Mouse (Mus musculus) intestine, postnatal 0 days (tissue): Measurements from ENCODE around the gene Sox15. TPM values are rescaled to one million over a fixed set of nuclear protein-coding genes. Genes with fewer than 3 reads are reported as not detected.

Experiments
- ATAC-seq: fragments of 200-750 bp; cut with Nextera tagmentation; 2 replicates; pipeline ENCODE4 v1.8.0; 2017; ENCODE audit warnings: mild to moderate bottlenecking, moderate TSS enrichment, moderate library complexity
- H3K27ac ChIP-seq: fragments of 300-500 bp; sonication (generic); 2 replicates; pipeline ENCODE4 v1.5.1; 2014; ENCODE audit warnings: mild to moderate bottlenecking, low read depth, low read length, moderate library complexity
- H3K27me3 ChIP-seq: fragments of 300-500 bp; sonication (generic); replicated peaks from 2 replicates; pipeline ENCODE4 v1.6.1; 2014; ENCODE audit warnings: low read length, mixed read lengths; ENCODE audit not compliant: control insufficient read depth, insufficient read depth
- H3K36me3 ChIP-seq: fragments of 300-500 bp; sonication (generic); 2 replicates; pipeline ENCODE4 v1.6.1; 2014; ENCODE audit warnings: mild to moderate bottlenecking, moderate library complexity; ENCODE audit not compliant: control insufficient read depth, insufficient read depth
- H3K4me1 ChIP-seq: fragments of 300-500 bp; sonication (generic); replicated peaks from 2 replicates; pipeline ENCODE4 v1.6.1; 2014; ENCODE audit warnings: antibody characterized with exemption, low read length, mixed read lengths; ENCODE audit not compliant: control insufficient read depth, insufficient read depth
- H3K4me2 ChIP-seq: fragments of 300-500 bp; sonication (generic); replicated peaks from 2 replicates; pipeline ENCODE4 v1.6.1; 2014; ENCODE audit warnings: low read depth, mild to moderate bottlenecking, moderate library complexity
- H3K4me3 ChIP-seq: fragments of 300-500 bp; sonication (generic); 2 replicates; pipeline ENCODE4 v1.5.1; 2014; ENCODE audit warnings: low read depth, low read length
- H3K9ac ChIP-seq: fragments of 300-500 bp; sonication (generic); 2 replicates; pipeline ENCODE4 v1.6.1; 2014; ENCODE audit warnings: mild to moderate bottlenecking, low read depth, low read length
- H3K9me3 ChIP-seq: fragments of 300-500 bp; sonication (generic); 2 replicates; pipeline ENCODE4 v1.6.1; 2016; ENCODE audit warnings: mixed run types; ENCODE audit not compliant: control insufficient read depth
- CTCF ChIP-seq: sonication (generic); IDR thresholded peaks from 2 replicates; pipeline ENCODE4 v1.5.1; 2016; ENCODE audit warnings: low read depth, mild to moderate bottlenecking, control low read depth, antibody characterized with exemption, moderate library complexity
- WGBS: fragments of 180-500 bp; shearing (Covaris S2); extraction: QIAGEN DNeasy Blood & Tissue Kit; methylation state at CpG from one replicate; pipeline ENCODE4 v1.1.7; 2014; 5-methylcytosine and 5-hydroxymethylcytosine counted together
- polyA plus RNA-seq: library from polyadenylated mRNA; unstranded; fragments of >200 nt; fragmentation: Nextera tagmentation; extraction: Ambion mirVana; gene quantifications from 2 replicates; pipeline ENCODE4 v1.2.1, GENCODE M21; 2015

Gene Sox15
- polyA plus RNA-seq, 1 experiment from 2014 or later, result not detected

DNA sequence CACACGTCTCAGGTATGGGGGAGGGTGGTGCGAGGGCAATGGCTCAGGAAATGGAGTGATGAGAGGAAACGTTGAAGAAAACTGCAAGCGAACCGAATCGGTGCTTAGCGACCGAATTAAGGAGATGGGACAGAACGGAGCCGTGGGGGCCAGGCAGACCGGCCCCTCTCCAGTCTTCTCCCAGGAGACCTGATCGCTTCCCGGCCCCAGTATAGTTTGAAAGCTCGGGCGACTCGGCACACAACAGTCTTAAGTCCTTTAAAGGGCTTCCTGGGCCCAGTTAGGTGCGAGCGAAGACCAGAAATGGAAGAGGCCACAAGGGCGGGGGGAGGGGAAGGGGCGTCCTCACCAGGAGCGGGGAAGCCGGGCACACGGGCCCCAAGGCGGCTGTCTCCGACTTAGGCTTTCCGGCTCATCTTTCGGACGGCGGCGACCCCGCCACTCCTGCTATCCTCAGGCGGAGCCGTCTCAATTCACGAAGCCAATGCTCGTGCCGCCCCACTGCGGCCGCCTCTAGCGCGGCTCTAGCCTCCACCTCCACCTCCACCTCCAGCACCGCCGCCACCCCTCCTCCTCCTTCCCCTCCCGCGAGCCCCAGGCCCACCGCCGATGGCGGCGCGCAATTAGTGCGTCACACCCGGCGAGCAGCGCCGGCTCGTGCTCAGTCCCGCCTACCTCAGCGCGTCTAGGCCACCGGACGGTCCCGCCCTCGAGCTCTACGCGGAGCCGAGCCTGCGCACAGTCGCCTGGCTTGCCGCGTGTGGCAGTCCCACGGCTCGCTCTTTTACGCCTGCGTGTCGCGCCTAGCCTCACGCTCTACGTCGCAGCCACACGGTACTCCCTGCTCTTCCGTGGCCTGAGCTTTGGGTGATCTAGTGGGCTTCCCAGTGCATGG is 26.4 kb downstream of the Sox15 start, which contains the start of gene Senp3:
Gene Senp3, minus strand, starts transcription at position 771 of the 895 bp plus-strand sequence.
- H3K9me3 ChIP-seq, result no peaks in the 10 kb centered on the region
- H3K4me1 ChIP-seq, result peaks cover 12% of the 10 kb centered on the region
- TF ChIP-seq CTCF, result no peak
- peaks cover 22% of the 10 kb centered on the region for H3K36me3 ChIP-seq
- peak within 1 kb of the TSS; percentile 92 for H3K4me3 ChIP-seq
- under 1% methylated on average over 77 of the region's 80 CpGs for whole genome bisulfite sequencing
- H3K27ac ChIP-seq, result peak within 1 kb of the TSS; percentile 91
- no peaks in the 10 kb centered on the region for H3K27me3 ChIP-seq
- H3K4me2 ChIP-seq, result peak within 1 kb of the TSS; percentile 82
- H3K9ac ChIP-seq, result peak within 1 kb of the TSS; percentile 82
- peak; percentile 88 for ATAC-seq

DNA sequence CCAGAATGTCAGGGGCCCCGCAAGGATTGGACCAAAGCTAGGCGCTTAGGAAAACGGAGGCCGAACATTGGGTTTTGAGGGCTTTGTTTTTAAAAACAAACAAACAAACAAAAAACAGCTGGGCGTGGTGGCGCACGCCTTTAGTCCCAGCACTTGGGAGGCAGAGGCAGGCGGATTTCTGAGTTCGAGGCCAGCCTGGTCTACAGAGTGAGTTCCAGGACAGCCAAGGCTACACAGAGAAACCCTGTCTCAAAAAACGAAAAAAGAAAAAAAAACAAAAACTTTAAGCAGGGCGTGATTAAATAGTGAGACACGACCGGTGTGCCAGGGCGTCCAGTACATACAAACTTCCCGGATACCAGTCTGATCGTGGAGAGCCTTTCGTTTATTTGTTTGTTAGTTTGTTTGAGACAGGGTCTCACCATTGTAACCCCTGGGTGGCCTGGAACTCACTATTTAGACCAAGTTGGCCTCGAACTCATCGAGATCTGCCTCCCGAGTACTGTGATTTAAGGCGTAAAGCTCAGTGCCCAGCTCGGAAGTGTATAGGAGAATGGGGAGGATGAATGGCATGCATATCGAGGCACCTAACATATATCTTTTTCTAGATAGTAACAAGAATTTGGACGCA is 27.2 kb downstream of the Sox15 start:
- H3K4me2 ChIP-seq, result peak overlapping the region; percentile 82
- ATAC-seq, result no peak
- WGBS, result 19% methylated on average over 24 of the region's 24 CpGs

DNA sequence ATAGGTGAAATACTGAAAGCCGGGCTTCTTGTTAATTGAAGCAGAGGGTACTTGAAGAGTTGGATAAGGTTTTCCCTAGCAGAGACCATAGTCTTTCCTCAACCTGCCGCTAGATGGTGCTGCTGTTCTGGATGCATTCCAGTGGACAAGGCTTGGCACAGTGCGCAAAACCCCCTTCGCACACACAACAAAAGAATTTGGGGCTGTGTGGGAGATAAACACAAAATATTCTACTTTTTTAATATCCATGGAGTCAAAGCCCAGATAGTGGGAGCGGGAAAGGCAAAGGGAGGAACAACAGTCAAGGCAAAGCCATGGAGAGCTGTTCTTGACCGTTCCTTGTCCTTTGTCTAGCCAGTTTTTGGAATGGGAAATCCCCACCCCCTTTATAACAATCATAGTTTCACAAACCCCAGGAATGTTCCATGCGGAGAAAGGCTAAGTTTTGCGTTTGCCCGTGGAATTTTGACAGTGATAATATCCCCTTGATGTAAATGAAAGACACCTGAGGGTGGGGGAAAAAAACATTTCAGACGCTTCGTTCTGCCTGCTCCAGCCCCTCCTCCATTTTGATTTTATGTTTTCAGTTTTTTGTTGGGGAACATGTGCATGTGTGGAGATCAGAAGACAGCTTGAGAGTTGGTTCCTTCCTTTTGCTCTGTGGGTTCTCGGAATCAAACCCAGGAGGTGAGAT is 27.9 kb downstream of the Sox15 start:
- no peaks in the 10 kb centered on the region for H3K27me3 ChIP-seq
- H3K9ac ChIP-seq, result no peak overlapping the region
- H3K9me3 ChIP-seq, result no peaks in the 10 kb centered on the region
- TF ChIP-seq CTCF, result peak; percentile 97
- no peak for ATAC-seq
- H3K36me3 ChIP-seq, result peaks cover 7% of the 10 kb centered on the region
- peak overlapping the region; percentile 82 for H3K4me2 ChIP-seq
- H3K4me3 ChIP-seq, result no peak overlapping the region
- peaks cover 12% of the 10 kb centered on the region for H3K4me1 ChIP-seq
- peak overlapping the region; percentile 89 for H3K27ac ChIP-seq
- 23% methylated on average over 12 of the region's 12 CpGs for WGBS

More for the DNA sequence above, 27.2 kb downstream of the Sox15 start:
- Histone ChIP-seq H3K27me3 (no peaks in the 10 kb centered on the region), H3K36me3 (peaks cover 14% of the 10 kb centered on the region), H3K9ac (peak overlapping the region; percentile 37; the same call in 1 of the 2 replicates), H3K4me3 (peak overlapping the region; percentile 92), H3K4me1 (peaks cover 12% of the 10 kb centered on the region), H3K9me3 (no peaks in the 10 kb centered on the region), H3K27ac (peak overlapping the region; percentile 91)
- no peak for TF ChIP-seq CTCF

DNA sequence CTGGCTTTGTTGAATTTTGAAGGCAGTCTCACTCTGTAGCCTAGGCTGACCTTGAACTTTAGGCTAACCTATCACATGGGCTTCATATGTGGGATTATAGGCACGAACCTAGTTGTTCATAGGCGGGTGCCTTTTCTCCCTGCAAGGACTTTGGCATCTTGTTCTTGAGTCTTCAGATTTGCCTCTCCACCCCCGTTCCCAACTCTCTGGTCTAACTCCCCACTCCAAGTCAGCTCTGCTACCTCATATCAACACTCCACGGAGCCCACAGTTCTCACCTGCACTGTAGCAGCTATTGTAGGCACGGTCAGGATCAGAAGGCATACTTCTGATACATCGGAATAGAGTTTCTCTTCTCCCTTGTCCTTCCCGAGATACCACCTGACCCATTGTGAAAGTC is 28.5 kb downstream of the Sox15 start:
- Histone ChIP-seq H3K36me3 (peaks cover 2% of the 10 kb centered on the region), H3K9ac (no peak overlapping the region), H3K9me3 (no peaks in the 10 kb centered on the region), H3K27me3 (no peaks in the 10 kb centered on the region), H3K4me1 (peaks cover 12% of the 10 kb centered on the region), H3K4me2 (peak overlapping the region; percentile 9), H3K4me3 (no peak overlapping the region), H3K27ac (peak overlapping the region; percentile 89)
- 55% methylated on average over 7 of the region's 7 CpGs for WGBS
- no peak for ATAC-seq
- no peak for TF ChIP-seq CTCF

DNA sequence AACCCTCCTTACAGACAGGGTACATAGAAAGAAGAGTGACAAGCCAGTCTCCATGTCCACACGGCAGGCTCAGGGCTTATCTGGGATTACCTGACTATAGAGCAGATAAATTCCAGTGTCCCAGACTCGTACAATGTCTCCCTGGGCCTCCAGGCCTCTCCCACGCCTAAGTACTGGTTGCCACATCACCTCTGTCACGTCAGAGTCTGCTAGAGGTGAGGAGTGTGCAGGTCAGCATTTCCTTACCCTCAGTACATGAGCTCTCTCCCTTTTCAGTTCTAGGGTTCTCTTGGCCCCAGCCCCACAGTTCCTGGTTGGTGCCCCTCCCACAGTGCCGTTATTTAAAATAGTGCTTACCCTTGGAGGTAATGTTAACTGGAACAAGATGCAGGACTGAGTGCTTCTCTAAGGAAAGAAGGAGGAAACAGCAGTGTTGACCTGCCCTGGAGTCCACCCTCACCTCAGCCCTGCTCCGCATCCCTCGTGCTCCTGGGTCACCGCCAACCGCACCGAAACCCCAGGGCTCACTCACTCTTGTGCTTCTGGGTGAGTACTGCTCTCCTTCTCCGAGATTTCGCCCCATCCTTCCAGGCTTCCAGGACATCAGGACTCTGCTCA is 29.1 kb downstream of the Sox15 start:
- Histone ChIP-seq H3K4me2 (peak overlapping the region; percentile 62), H3K27ac (peak overlapping the region; percentile 89), H3K9me3 (no peaks in the 10 kb centered on the region), H3K27me3 (no peaks in the 10 kb centered on the region), H3K4me3 (peak overlapping the region; percentile 26), H3K4me1 (peaks cover 12% of the 10 kb centered on the region), H3K9ac (peak overlapping the region; percentile 31; the same call in 1 of the 2 replicates), H3K36me3 (no peaks in the 10 kb centered on the region; the same call in 1 of the 2 replicates)
- no peak for TF ChIP-seq CTCF
- WGBS, result 65% methylated on average over 12 of the region's 12 CpGs
- peak; percentile 67 for ATAC-seq
